Mouse (Mus musculus): ENCODE measurements around the gene Hivep3. TPM values are rescaled to one million over a fixed set of nuclear protein-coding genes. Genes with fewer than 3 reads are reported as not detected.

Gene Hivep3
- 18.2 and 20.9 TPM in 2 replicates for polyA plus RNA-seq (2012; rRNA removed)

GRCm38 (mm10) chr4:119733184-119733880 lies at the start of gene Hivep3:
Gene Hivep3, plus strand, starts transcription at chr4:119733784.
- DNase-seq (ENCODE audit: low read depth) = peak; percentile 75

GRCm38 (mm10) chr4:119685746-119686145 lies 47.8 kb upstream of the Hivep3 start:
- no peak for DNase-seq (ENCODE audit: low read depth)

GRCm38 (mm10) chr4:119698339-119698738 lies 35.2 kb upstream of the Hivep3 start:
- DNase-seq (ENCODE audit: low read depth) = peak; percentile 27

DNA sequence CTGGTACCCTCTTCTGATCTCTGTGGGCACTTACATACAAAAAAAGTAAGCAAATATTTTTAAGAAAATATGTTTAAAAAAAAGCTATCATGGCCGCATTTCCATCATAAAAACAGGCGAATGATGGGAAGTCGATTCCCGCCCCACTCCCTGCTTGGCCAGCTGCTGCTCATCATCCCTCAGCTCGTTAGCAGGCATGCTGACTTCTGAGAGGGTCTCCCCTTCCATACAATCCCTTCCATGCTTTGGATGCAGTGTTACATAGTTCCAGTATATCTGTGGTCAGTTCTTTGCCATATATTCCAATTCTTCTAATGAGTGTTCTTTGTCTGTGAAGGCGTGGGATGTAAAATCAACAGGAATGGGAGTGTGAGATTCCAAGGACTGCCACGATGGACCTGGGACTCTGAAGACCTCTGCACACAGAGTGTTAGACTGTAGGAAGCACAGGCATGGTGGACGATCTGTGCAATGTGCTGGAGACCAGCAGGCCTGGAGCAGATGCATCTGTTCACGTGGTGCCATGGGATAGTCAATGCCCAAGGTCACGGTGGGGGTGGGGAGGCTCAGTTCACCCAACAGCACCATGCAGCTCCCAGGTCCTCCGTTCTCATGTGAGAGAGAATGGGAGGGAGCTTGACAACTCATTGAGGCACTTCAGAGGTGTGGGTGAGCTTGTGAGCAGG lies 32.2 kb upstream of the Hivep3 start:
- DNase-seq (ENCODE audit: low read depth) = no peak

DNA sequence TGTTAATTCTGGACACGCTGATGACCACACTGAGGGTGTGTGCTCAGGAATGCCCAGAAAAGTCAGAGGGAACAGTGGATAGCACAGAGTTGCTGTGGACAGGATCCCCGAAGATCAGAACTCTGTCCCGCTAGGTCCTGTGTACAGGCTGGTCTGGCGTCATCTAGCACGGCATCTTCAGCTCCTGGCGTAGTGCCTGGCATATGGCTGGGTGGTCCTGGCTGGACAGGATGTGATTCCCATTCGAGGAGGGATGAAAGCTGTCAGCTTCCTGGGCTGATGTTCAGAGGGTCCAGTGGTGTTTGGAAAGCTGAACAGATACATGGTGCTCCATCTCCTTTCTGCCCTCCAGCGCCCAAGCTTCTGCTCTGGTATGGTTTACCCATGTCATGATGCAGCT lies 29.6 kb upstream of the Hivep3 start:
- DNase-seq (ENCODE audit: low read depth) = no peak

DNA sequence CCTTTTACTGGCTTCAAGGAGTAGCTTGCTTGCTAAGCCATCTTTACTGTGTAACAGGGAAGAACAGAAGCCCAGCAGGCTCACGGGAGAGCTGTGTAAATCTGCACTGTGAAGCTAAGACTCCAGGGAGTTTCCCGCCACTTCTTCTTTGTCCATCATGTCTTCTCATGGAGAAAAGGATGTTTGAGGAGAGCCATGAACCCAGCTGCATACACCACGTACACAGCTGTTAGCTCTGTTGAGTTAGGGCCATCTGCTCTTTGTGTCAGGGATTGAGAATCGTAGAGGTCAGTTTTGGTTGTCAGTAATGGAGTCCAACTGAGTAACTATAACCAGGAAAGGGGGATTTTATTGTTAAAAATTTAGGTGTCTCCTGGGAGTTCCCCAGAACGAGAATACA lies 26.3 kb upstream of the Hivep3 start:
- DNase-seq (ENCODE audit: low read depth) = no peak

- no peak for DNase-seq (ENCODE audit: low read depth)
Observed at GRCm38 (mm10) chr4:119707751-119708150, 25.8 kb upstream of the Hivep3 start.

GRCm38 (mm10) chr4:119710208-119710607 lies 23.4 kb upstream of the Hivep3 start:
- no peak for DNase-seq (ENCODE audit: low read depth)

- no peak for DNase-seq (ENCODE audit: low read depth)
Observed at GRCm38 (mm10) chr4:119717443-119717842, 16.1 kb upstream of the Hivep3 start.

GRCm38 (mm10) chr4:119721531-119721930 lies 12.1 kb upstream of the Hivep3 start:
- DNase-seq (ENCODE audit: low read depth) = no peak

DNA sequence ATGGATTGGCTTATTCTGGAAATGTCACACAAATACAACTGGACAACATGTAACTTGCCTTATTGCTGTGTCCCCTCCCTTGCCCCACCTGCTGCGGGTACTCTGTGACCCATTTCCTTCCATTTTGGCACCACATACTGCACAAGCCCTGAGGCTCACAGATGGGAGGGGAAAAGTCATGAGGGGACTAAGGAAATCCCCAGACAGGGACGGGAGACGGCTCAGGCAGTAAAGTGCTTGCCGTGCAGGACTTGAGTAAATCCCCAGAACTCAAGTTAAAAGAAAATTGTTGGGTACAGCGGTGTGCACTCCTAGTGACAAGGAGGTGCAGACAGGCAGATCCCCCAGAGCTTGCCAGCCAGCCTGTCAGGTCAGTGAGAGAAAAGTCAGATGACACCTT lies 7.5 kb upstream of the Hivep3 start:
- DNase-seq (ENCODE audit: low read depth) = no peak

DNA sequence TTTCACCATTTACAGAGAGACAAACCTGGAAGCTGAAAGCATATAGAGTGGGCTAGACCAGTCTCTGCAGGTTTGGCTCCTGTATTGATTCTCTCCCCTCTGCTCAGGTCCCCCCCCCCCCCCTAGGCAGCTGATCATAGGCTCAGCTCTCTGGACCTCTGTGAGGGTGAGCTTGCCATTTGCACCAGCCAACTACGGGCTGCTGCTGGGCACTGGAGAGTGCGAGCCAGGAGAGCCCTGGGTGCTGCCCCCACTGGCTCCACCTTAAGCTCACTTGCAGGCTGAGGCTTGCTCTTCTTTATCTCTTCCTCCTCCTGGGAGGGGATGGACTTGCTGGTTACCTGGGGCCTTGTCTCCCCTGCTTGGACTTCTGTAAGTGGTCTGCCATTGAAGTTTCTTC lies 5.7 kb upstream of the Hivep3 start:
- DNase-seq (ENCODE audit: low read depth) = no peak

DNA sequence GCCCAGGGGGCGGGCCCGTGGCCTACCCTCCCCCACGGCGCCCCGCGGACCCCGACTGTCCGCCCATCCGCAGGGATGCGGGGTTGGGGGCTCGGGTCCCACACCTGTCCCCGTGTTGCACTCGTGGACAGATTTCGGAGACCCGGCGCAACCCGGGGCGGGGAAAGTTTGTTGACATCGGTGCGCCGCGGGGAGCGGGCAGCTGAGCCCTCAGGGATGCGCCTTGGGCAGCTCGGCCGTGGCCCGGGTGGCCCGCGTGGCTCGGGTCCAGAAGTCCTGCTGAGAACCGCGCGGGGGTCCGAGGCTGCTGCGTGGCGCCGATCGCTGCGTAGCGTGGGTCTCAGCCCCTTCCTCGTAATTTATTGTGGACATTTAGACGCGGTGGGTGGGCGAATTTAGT lies 358 bp downstream of the Hivep3 start:
- no peak for DNase-seq (ENCODE audit: low read depth)

- DNase-seq (ENCODE audit: low read depth) = no peak
Observed at GRCm38 (mm10) chr4:119734352-119734751, 768 bp downstream of the Hivep3 start.

DNA sequence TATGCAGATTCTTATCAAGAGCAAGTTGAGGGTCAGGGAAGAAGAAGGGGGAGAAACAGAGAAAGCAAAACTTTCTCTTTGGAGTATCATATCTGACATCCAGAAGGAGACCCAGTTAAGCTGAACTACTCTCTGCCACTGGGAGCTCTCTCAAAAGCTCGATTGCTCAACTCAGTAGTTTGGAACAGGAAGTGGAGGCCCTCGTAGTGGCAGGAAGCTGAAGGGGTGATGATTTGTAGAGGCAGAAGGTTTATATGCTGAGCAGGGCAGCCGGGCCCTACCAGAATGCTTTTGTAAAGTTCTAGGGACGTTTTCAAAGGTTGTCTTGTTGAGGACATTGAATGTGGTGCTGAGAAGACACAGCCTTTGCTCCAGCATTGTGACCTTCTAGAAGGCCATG lies 5.1 kb downstream of the Hivep3 start:
- DNase-seq (ENCODE audit: low read depth) = no peak

DNA sequence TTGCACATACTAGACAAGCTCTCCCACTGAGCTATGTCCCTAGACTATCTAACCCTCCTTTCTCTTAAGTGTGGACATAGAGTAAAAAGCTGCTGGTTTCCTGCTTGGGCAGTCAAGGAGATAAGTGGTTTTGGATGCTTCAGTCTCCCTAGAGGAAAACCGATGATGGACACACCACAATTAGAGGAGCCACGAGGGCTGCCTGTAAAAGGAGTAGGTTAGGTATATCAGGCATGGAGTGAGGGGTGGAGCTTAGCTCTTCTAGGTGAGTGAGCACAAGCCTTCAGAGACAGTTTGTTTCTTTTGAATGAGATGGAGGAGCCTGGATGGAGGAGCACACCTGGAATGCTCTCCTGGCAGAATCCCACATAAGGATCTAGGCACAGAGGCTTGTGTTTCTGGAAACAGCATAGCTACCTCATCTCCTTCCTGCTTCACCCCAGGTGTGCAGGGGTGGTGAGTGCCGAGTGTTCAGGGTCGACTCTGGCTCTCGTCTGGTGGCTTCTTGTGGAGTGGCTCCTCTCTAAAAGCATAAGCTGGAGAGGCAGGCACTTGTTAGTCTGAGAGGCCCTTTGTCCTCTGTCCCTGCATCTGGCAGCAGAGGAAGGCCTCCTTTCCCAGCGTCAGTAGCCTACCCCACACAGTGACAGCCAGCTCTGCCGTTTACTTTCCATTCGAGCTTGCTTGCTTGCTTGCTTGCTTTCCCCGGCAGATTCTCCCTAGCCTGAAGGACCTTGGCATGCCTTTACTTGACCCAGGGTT lies 5.9 kb downstream of the Hivep3 start:
- DNase-seq (ENCODE audit: low read depth) = no peak

DNA sequence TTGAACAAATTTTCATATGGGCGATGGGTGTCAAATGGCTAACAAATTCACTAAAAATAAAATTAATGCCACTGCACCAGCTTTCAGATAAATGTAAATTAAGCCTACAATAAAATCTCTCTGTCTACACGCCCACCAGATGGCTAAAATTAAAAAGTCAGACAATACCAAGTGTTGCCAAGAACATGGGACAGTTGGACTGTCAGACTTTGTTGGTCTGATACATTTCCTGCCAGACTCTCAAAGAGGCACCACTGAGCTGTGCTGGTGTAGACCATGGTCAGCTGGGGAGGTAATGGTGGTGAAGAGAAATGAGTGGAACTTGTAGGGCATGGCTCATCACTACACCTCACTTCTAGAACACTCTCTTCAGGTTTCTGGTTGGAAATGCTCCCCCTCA lies 14.8 kb downstream of the Hivep3 start:
- no peak for DNase-seq (ENCODE audit: low read depth)

GRCm38 (mm10) chr4:119750157-119750556 lies 16.6 kb downstream of the Hivep3 start:
- no peak for DNase-seq (ENCODE audit: low read depth)

DNA sequence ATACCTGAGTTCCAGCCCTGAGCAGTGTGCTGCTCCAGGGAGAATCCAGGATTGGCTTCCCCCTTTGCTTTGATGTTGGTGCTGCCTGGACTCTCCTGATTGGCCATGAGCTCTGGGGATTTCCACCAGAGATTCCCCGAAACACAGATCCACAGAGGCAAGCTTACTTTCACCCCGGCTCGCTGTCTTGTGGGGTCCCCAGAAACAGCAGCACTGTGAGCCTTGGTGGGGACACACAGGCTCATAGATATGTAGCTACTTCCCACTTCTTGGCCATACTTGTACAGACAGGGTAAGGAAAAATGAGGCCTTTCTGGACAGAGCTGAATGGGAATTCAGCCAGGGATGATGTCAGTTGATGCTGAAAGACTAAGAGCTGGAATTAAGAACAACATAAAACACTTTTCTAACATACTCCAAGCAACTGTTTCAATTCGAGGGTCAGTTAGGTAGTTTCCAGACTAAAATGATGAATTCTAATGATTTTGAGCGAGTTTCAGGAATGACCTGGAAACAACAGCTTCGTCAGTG lies 17.2 kb downstream of the Hivep3 start:
- DNase-seq (ENCODE audit: low read depth) = no peak

- DNase-seq (ENCODE audit: low read depth) = no peak
Observed at GRCm38 (mm10) chr4:119751408-119752006, 17.9 kb downstream of the Hivep3 start.

DNA sequence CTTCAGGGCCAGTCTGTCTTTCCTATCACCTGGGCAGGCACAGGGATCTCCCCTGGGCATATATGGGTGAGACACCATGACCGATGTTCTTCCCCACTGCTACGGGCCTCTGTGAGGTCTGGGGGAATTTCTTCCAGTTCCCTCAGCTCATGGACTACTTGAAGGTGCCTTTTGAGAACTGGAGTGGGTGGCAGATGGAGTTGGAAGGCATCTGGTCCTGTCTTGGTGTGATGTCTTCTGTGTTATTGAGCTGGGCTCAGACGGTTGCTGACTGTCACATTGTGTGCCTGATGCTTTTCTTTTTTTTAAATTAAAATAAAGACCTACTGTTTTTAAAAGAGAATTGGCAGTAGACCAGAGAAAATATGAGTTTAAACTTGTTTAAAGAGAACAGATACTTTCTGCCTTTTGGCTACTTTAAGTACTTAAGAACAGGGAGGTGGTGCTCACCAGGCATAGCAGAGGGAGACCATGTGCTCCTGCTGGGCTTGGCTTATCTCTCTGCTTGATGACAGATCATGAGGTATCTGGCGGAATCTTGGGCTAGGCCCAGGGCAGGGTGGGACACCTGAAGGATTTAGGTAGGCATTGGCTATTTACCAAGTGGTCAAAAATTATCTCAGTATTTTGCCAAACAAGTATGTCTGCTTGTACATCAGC lies 26.1 kb downstream of the Hivep3 start:
- DNase-seq (ENCODE audit: low read depth) = no peak

- DNase-seq (ENCODE audit: low read depth) = no peak
Observed at GRCm38 (mm10) chr4:119760820-119761219, 27.2 kb downstream of the Hivep3 start.
